Mouse (Mus musculus) embryonic fibroblast, embryonic 13.5 days (primary cell): ENCODE measurements around the gene Klhdc4.

ENCODE experiments used
- CTCF ChIP-seq: IDR thresholded peaks from 2 replicates; pipeline ENCODE4 v1.5.1; 2011; ENCODE audit warnings: mild to moderate bottlenecking, control low read depth, low read length, moderate library complexity, borderline replicate concordance; ENCODE audit not compliant: insufficient read depth
- POLR2A ChIP-seq: IDR thresholded peaks from 2 replicates; pipeline ENCODE4 v1.6.1; 2011; ENCODE audit warnings: low read depth, mild to moderate bottlenecking, control low read depth, low read length, moderate library complexity

- TF ChIP-seq POLR2A (peak; percentile 46), CTCF (peak; percentile 83)
Observed at GRCm38 (mm10) chr8:121850821-121851470, 21.6 kb upstream of the Klhdc4 start.
